Mouse (Mus musculus) B cell, adult 2 months (primary cell): Measurements from ENCODE around the gene C2cd5.

Experiments
- DNase-seq, 2 experiments: peaks; one replicate each; pipeline ENCODE4 v3.0.0; 2022

Gene C2cd5

GRCm38 (mm10) chr6:143072412-143073014 is 27.4 kb downstream of the C2cd5 start:
- no peak for DNase-seq

GRCm38 (mm10) chr6:143070736-143071135 is 29.2 kb downstream of the C2cd5 start:
- DNase-seq, result no peak

- DNase-seq, result no peak
These were observed 29.9 kb downstream of the C2cd5 start for GRCm38 (mm10) chr6:143070019-143070418.

DNA sequence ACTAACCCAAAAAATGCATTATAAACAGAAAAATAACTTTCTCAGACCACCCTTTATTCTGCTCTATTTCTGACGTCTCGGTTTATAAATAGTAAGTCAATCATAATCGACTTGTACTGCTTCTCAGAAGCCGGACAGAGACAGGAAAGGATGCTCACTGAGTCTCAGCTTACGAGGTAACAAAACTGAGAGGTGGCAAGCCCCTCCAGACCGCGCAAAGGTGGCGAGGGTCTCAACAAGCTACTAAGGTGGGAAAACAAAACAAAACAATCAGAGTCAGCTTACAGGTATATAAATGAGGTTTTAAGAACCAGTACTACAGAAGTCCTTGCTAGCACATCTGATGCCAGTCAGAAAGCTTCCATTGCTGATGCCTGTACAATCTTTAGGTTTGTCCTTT is 30.3 kb downstream of the C2cd5 start:
- no peak for DNase-seq

GRCm38 (mm10) chr6:143068181-143068915 is 31.6 kb downstream of the C2cd5 start:
- no peak for DNase-seq

DNA sequence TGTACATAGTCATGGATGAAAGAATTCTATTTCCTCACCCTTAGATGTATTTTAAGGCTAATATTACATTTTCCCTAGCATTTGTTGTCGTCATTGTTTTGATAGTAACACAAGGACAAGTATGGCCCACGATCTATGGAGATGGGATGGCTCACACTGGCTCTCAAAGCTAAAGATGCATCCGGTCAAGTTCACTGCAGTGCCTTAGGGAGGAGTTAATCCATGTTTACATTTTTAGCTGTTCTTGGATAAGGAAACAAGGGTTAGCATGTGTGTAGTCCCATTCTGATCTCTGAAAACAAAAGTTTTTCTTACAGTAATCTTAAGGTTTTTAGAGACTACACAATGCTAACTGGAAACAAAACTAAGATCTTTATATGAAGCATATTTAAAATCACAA is 32.3 kb downstream of the C2cd5 start:
- no peak for DNase-seq

DNA sequence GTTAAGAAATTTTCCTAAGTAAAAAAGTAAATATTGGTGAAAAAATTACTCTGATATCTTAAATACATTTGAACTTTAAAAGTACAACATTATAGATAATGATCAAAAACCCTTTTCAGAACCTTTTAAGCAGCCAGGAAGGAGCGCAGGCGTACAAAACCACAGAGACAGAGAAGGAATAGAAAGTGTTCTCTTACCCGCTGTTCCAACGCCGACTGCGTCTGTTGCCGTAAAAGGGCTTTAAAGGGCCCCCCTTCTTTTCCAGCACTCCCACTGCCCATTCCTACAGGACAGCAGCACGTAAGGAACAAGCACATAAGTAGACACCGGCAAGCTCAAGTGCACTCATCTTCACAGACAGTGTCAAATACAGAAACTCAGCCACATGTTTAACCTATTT is 33.1 kb downstream of the C2cd5 start:
- no peak for DNase-seq

DNA sequence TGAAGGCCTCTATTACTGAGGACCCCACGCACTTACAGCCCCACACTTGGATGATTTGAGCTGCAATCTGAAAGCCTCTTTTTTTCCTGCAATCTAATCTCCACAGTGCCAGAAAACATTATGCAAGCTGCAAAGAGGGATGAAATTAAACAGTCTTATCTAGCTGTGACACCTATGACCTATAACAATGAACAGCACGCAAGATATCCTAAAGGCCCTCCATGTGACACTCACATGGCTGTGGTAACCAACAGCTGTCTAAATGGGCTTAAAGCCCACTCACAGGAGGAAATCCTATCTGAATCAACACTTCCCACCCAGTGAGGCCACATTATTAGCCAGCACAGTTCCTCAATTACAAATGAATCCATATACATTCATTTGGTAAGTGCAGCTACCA is 35.9 kb downstream of the C2cd5 start:
- no peak for DNase-seq

- no peak for DNase-seq
These were observed 42.3 kb downstream of the C2cd5 start for GRCm38 (mm10) chr6:143057601-143058000.

- DNase-seq, result no peak
These were observed 48.4 kb downstream of the C2cd5 start for GRCm38 (mm10) chr6:143051566-143051965.

GRCm38 (mm10) chr6:143049791-143050555 is 50.0 kb downstream of the C2cd5 start:
- DNase-seq, result no peak

DNA sequence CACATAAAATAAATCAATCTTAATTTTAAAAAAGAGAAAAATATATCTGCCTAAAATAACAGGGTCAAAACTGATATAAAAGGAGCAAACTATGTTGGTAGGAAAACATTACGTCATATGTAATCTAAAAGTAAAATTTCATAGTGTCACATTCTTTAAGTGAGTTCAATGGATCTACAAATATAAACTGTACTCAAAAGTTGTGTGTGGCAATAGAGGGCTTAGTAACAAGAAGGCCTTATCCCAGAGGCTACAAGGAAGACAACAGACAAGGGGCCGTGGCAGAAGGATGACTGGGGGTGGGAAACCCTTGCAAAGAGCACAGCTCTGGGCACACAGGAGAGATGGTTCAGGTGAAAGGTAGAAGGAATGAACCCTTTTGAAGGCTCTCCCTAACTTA is 50.8 kb downstream of the C2cd5 start:
- no peak for DNase-seq

- no peak for DNase-seq
These were observed 52.2 kb downstream of the C2cd5 start for GRCm38 (mm10) chr6:143047538-143048258.

DNA sequence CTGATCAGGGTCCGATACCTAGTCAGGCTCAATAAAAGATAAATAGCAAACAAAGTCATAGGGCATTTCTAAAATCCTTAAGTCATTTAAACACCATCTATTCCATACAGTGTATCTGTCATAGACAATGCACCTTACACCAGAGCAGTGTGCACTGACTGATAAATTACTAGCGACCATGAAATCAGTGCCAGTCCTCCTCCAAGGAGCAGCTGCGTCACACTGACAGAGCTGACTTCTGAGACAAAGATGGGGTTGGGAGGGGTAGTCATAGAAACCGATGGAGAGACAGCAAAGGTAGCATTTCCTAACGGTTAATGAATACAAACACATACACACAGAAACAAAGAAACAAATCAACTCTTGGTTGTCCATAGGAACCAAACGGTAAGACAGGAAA is 58.4 kb downstream of the C2cd5 start:
- DNase-seq, result no peak

- no peak for DNase-seq
These were observed 64.7 kb downstream of the C2cd5 start for GRCm38 (mm10) chr6:143035261-143035660.

DNA sequence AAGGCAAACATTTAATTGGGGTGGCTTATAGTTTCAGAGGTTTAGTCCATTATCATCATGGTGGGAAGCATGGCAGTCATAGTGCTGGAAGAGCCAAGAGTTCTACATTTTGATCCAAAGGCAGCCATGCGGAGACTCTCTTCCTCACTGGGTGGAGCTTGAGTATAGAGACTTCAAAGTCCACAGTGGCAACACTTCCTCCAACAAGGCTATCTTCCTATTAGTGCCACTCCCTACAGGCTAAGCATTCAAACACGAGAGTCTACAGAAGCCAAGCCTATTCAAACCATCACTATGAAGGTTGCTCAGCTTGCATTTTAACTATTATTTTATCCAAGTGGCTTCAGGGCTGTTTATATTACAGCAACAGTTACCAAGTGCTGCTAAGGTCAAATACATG is 65.4 kb downstream of the C2cd5 start:
- no peak for DNase-seq

GRCm38 (mm10) chr6:143030521-143030920 is 69.4 kb downstream of the C2cd5 start:
- no peak for DNase-seq

DNA sequence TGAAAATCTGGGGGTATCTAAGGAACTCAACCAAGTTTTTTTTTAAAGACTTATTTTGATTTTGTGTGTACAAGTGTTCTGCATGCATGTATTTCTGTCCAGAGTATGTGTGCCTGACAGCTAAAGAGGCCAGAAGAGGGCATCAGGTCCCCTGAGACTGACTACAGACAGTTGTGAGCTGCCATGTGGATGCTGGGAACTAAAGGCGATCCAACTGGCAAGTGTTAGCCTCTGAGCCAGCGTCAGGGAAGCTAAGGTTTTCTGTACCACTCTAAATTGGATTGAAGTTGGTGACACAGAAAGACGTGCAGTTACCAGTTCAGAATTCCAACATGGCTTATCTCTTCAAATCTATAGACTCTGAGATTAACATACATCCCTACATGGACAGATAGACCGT is 72.0 kb downstream of the C2cd5 start:
- no peak for DNase-seq

GRCm38 (mm10) chr6:143027402-143027801 is 72.5 kb downstream of the C2cd5 start:
- no peak for DNase-seq

GRCm38 (mm10) chr6:143023691-143024090 is 76.2 kb downstream of the C2cd5 start:
- no peak for DNase-seq

DNA sequence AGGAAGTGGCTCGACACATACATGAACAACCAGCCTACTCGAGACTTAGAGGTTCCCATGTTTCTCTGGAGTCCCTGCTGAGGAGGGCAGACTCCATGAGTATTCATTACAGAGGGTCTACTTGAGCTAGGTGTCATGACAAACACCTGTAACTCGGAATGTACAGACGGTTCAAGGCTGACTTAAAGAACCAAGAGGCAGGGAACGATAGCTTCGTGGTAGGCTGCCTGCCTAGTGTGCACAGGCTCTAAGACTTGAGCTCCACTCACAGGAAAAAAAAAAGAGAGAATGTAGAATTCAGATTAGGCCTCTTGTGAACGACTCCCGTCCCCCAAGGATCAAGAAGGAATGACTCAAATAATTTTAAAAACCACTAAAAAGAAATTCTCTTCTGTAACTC is 78.2 kb downstream of the C2cd5 start:
- no peak for DNase-seq

- no peak for DNase-seq
These were observed 79.3 kb downstream of the C2cd5 start for GRCm38 (mm10) chr6:143020647-143021046.

- no peak for DNase-seq
These were observed 79.8 kb downstream of the C2cd5 start for GRCm38 (mm10) chr6:143020146-143020545.
